Mouse (Mus musculus) cerebellum, adult 8-10 months (tissue): ENCODE results near the gene Atxn2.
"Not testable (repeated sequence)": the region's sequence is repeated elsewhere in the genome, so short reads cannot be mapped to it uniquely, and the experiment has no call there.

Experiments
- DNase-seq: peaks from one replicate; pipeline ENCODE4 v3.0.0; 2022

Gene Atxn2

GRCm38 (mm10) chr5:121711174-121711927 is at the start of gene Atxn2:
Gene Atxn2 (plus strand): TSS chr5:121711337.
- peak; percentile 84 for DNase-seq

- DNase-seq, result no peak
Observed at GRCm38 (mm10) chr5:121661494-121661893, 49.6 kb upstream of the Atxn2 start.

GRCm38 (mm10) chr5:121663456-121663855 is 47.7 kb upstream of the Atxn2 start:
- no peak for DNase-seq

GRCm38 (mm10) chr5:121664078-121664477 is 47.1 kb upstream of the Atxn2 start:
- DNase-seq, result peak; percentile 36

- no peak for DNase-seq
Observed at GRCm38 (mm10) chr5:121664971-121665370, 46.2 kb upstream of the Atxn2 start.

- DNase-seq, result no peak
Observed at GRCm38 (mm10) chr5:121667067-121667466, 44.1 kb upstream of the Atxn2 start.

GRCm38 (mm10) chr5:121668411-121668810 is 42.7 kb upstream of the Atxn2 start:
- DNase-seq, result no peak

GRCm38 (mm10) chr5:121670412-121670811 is 40.7 kb upstream of the Atxn2 start:
- no peak for DNase-seq

- no peak for DNase-seq
Observed at GRCm38 (mm10) chr5:121682250-121682649, 28.9 kb upstream of the Atxn2 start.

- no peak for DNase-seq
Observed at GRCm38 (mm10) chr5:121685495-121685894, 25.6 kb upstream of the Atxn2 start.

- no peak for DNase-seq
Observed at GRCm38 (mm10) chr5:121686113-121686898, 24.8 kb upstream of the Atxn2 start.

GRCm38 (mm10) chr5:121690482-121691211 is 20.5 kb upstream of the Atxn2 start:
- peak; percentile 23 for DNase-seq

- not testable (repeated sequence) for DNase-seq
Observed at GRCm38 (mm10) chr5:121691436-121691835, 19.7 kb upstream of the Atxn2 start.

GRCm38 (mm10) chr5:121692897-121693296 is 18.2 kb upstream of the Atxn2 start:
- DNase-seq, result no peak

- no peak for DNase-seq
Observed at GRCm38 (mm10) chr5:121696761-121697160, 14.4 kb upstream of the Atxn2 start.

- no peak for DNase-seq
Observed at GRCm38 (mm10) chr5:121699891-121700290, 11.2 kb upstream of the Atxn2 start.

- DNase-seq, result no peak
Observed at GRCm38 (mm10) chr5:121700496-121700895, 10.6 kb upstream of the Atxn2 start.

- no peak for DNase-seq
Observed at GRCm38 (mm10) chr5:121701111-121701769, 9.9 kb upstream of the Atxn2 start.

- no peak for DNase-seq
Observed at GRCm38 (mm10) chr5:121703341-121703740, 7.8 kb upstream of the Atxn2 start.

GRCm38 (mm10) chr5:121704512-121705248 is 6.5 kb upstream of the Atxn2 start:
- no peak for DNase-seq

- DNase-seq, result no peak
Observed at GRCm38 (mm10) chr5:121710402-121710801, 735 bp upstream of the Atxn2 start.

- no peak for DNase-seq
Observed at GRCm38 (mm10) chr5:121710851-121711173, 325 bp upstream of the Atxn2 start.

- DNase-seq, result no peak
Observed at GRCm38 (mm10) chr5:121711928-121712231, 743 bp downstream of the Atxn2 start.
